Mouse (Mus musculus) neural tube, embryonic 11.5 days (tissue): ENCODE data around the gene Psen2. TPM values are rescaled to one million over a fixed set of nuclear protein-coding genes. Genes with fewer than 3 reads are reported as not detected.
A peak's percentile ranks its signal among the peaks of the same experiment; 100 is the strongest.

ENCODE experiments used
- ATAC-seq: fragments of 200-750 bp; cut with Nextera tagmentation; 2 replicates; pipeline ENCODE4 v1.8.0; 2017; ENCODE audit warnings: moderate number of reproducible peaks, mild to moderate bottlenecking, moderate TSS enrichment, moderate library complexity; ENCODE audit not compliant: insufficient read depth, low FRiP score, low TSS enrichment
- DNase-seq: peaks from one replicate; pipeline ENCODE4 v3.0.0-alpha.2; 2015; ENCODE audit warnings: low spot score
- H3K27ac ChIP-seq: fragments of 300-500 bp; sonication (generic); 2 replicates; pipeline ENCODE4 v1.5.1; 2014; ENCODE audit warnings: low read depth, mild to moderate bottlenecking, low read length
- H3K27me3 ChIP-seq: fragments of 300-500 bp; sonication (generic); 2 replicates; pipeline ENCODE4 v1.6.1; 2014; ENCODE audit warnings: mild to moderate bottlenecking, low read length, mixed read lengths; ENCODE audit not compliant: control insufficient read depth, insufficient read depth
- H3K36me3 ChIP-seq: fragments of 300-500 bp; sonication (generic); 2 replicates; pipeline ENCODE4 v1.6.1; 2014; ENCODE audit warnings: mild to moderate bottlenecking, low read length, moderate library complexity, mixed read lengths; ENCODE audit not compliant: control insufficient read depth, insufficient read depth
- H3K4me1 ChIP-seq: fragments of 300-500 bp; sonication (generic); 2 replicates; pipeline ENCODE4 v1.6.1; 2014; ENCODE audit warnings: low read length, mixed read lengths; ENCODE audit not compliant: control insufficient read depth, insufficient read depth
- H3K4me2 ChIP-seq: fragments of 300-500 bp; sonication (generic); 2 replicates; pipeline ENCODE4 v1.6.1; 2014; ENCODE audit warnings: low read depth, mild to moderate bottlenecking, moderate library complexity
- H3K4me3 ChIP-seq: fragments of 300-500 bp; sonication (generic); 2 replicates; pipeline ENCODE4 v1.5.1; 2014; ENCODE audit warnings: low read depth, low read length
- H3K9ac ChIP-seq: fragments of 300-500 bp; sonication (generic); 2 replicates; pipeline ENCODE4 v1.6.1; 2014; ENCODE audit warnings: mild to moderate bottlenecking, low read length
- H3K9me3 ChIP-seq: fragments of 300-500 bp; sonication (generic); 2 replicates; pipeline ENCODE4 v1.6.1; 2016; ENCODE audit warnings: low read length; ENCODE audit not compliant: control insufficient read depth
- WGBS: fragments of 180-500 bp; shearing (Covaris S2); extraction: QIAGEN DNeasy Blood & Tissue Kit; methylation state at CpG from one replicate; pipeline ENCODE4 v1.1.7; 2014; 5-methylcytosine and 5-hydroxymethylcytosine counted together
- polyA plus RNA-seq: library from polyadenylated mRNA; unstranded; fragments of >200 nt; fragmentation: Nextera tagmentation; extraction: Ambion mirVana; gene quantifications from 2 replicates; pipeline ENCODE4 v1.2.1, GENCODE M21; 2014

The Psen2 gene
- polyA plus RNA-seq = 6.4 and 7.5 TPM in 2 replicates

DNA sequence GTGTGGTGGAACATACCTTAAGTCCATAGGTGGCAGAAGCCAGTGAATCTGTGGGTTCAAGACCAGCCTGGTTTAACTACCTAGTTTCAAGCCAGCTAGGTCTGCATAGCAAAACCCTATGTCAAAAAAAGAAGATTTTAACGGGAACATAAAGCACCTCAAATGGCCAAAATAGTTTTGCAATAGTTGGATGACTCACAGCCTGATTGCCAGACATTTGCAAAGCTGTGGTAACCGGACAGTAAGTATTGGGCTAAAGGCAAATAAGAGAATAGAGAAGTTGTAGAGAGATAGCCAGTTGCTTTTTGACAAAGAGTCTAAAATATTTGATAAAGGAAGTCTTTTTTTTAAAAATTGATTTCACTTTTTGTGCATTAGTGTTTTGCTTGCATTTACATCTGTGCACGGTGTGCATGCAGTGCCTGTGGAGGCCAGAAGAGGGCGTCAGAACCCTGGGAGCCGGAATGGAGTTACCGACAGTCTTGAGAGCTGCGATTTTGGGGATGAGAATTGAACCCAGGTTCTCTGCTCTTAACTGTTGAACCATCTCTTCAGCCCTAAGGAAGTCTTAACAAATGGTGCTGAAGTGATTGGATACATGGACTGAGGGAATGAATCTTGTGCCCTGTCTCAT, at the start of gene Psen2:
TSS of gene Psen2 (minus strand) at position 75 of the 634 bp plus-strand sequence.
- no peaks in the 10 kb centered on the region for H3K9me3 ChIP-seq
- H3K4me3 ChIP-seq = no peak within 1 kb of the TSS
- H3K4me2 ChIP-seq = no peak within 1 kb of the TSS
- no peak within 1 kb of the TSS for H3K27ac ChIP-seq
- DNase-seq (no peak), ATAC-seq (no peak)
- H3K27me3 ChIP-seq = no peaks in the 10 kb centered on the region
- no peak within 1 kb of the TSS for H3K9ac ChIP-seq
- no peaks in the 10 kb centered on the region for H3K36me3 ChIP-seq
- no peaks in the 10 kb centered on the region for H3K4me1 ChIP-seq
- WGBS = 23% methylated on average over 7 of the region's 7 CpGs

DNA sequence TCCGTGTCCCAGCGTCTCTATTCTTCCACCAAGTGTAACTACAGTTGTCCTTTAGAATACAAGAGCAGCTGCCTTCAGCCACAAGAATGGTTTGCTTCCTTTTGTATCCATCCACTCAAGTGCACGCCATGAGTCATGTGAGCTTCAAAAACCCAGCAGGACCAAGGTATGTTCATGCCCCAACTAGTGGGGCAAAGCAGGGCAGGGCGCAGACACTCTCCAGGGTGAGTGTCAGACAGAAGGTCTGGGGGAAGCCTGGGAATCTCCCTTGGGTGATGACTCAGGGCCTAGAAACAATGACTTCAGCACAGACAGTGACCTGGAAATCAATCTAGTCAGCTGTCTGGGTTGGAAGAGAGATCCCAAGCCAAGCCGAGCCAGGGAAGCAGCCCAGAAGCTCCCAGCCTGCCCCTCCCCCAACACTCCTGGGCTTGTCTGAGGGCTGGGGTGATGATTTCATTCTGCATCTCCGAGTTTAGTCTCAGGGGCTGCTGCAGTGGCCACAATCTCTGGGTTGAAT, 49.6 kb upstream of the Psen2 start:
- peak overlapping the region; percentile 20; the same call in 1 of the 2 replicates for H3K9ac ChIP-seq
- peak overlapping the region; percentile 40; the same call in 1 of the 2 replicates for H3K4me2 ChIP-seq
- no peaks in the 10 kb centered on the region for H3K36me3 ChIP-seq
- 0 out of 2 replicates have a peak, but pooled peaks cover 10% of the 10 kb centered on the region for H3K4me1 ChIP-seq
- H3K9me3 ChIP-seq = no peaks in the 10 kb centered on the region
- H3K27ac ChIP-seq = peak overlapping the region; percentile 67
- 30% methylated on average over 6 of the region's 6 CpGs for WGBS
- DNase-seq (peak; percentile 80), ATAC-seq (peak; percentile 82)
- no peaks in the 10 kb centered on the region for H3K27me3 ChIP-seq
- no peak overlapping the region for H3K4me3 ChIP-seq

DNA sequence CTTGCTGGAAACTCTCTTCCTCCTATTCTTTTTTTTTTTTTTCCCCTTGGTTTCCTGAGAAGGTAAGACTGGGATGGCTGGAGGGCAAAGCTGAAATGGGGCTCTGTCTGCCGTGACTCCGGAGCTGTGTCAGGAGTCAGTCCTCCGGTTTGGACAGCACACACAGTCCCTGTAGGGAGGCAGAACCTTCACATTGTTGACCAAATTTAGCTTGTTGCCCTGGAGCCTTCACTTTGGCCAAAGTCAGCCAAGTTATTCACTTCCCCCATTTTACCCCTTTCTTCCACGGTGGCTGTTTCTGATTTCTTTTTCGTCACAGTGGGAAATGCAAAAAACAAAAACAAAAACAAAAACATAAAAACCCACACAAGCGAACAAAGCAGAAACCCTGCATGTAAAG, 49.0 kb upstream of the Psen2 start:
- 41% methylated on average over 6 of the region's 6 CpGs for WGBS
- H3K27ac ChIP-seq = peak overlapping the region; percentile 67
- H3K36me3 ChIP-seq = no peaks in the 10 kb centered on the region
- 0 out of 2 replicates have a peak, but pooled peaks cover 10% of the 10 kb centered on the region for H3K4me1 ChIP-seq
- ATAC-seq (0 out of 2 replicates have a peak, but pooled peaks have one; percentile 36), DNase-seq (no peak)
- no peak overlapping the region for H3K4me3 ChIP-seq
- H3K4me2 ChIP-seq = peak overlapping the region; percentile 40; the same call in 1 of the 2 replicates
- no peaks in the 10 kb centered on the region for H3K9me3 ChIP-seq
- H3K9ac ChIP-seq = no peak overlapping the region; the same call in 1 of the 2 replicates
- no peaks in the 10 kb centered on the region for H3K27me3 ChIP-seq

DNA sequence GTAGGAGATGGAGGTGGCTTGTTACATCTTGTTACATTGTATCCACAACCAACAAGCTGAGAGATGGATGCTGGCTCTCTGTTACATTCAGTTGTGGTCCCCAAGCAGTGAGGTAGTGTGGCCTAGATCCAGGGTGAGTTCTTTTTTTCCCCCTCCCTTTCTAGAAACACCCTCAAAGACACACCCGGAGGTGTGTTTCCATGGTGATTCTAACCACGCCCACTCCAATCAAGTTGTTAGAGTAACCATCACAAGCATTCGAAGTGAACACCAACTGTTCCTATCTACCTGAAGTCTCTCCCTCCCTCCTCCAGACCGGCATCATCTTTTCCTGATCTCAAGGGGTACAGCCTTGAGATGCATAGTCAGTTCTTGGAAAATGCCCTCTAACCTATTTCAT, 45.7 kb upstream of the Psen2 start:
- Histone ChIP-seq H3K4me2 (no peak overlapping the region), H3K9me3 (no peaks in the 10 kb centered on the region), H3K27ac (no peak overlapping the region), H3K9ac (no peak overlapping the region), H3K4me1 (0 out of 2 replicates have a peak, but pooled peaks cover 10% of the 10 kb centered on the region), H3K36me3 (no peaks in the 10 kb centered on the region), H3K4me3 (no peak overlapping the region), H3K27me3 (no peaks in the 10 kb centered on the region)
- no peak for DNase-seq
- WGBS = 43% methylated on average over 4 of the region's 4 CpGs
- ATAC-seq = no peak

DNA sequence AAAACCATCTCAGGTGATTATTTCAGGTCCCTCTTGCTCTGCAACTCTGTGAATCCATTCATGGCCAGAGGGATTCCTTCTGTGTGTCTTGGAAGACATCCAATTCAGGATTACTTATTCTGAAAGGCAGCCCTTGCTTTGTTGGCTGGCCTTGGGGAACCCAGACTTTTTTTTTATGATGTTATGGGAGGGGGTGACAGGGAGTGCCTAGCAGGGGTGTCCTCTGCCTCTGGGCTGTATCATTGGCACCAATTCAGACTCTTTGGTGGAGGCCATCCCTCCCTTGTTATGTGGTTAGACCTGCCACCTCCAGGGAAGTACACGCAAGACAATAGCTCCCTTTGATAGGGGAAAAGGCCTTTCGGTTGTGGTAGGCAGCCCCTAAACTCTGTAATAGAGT, 44.4 kb upstream of the Psen2 start:
- H3K36me3 ChIP-seq = no peaks in the 10 kb centered on the region
- 72% methylated on average over 2 of the region's 2 CpGs for WGBS

DNA sequence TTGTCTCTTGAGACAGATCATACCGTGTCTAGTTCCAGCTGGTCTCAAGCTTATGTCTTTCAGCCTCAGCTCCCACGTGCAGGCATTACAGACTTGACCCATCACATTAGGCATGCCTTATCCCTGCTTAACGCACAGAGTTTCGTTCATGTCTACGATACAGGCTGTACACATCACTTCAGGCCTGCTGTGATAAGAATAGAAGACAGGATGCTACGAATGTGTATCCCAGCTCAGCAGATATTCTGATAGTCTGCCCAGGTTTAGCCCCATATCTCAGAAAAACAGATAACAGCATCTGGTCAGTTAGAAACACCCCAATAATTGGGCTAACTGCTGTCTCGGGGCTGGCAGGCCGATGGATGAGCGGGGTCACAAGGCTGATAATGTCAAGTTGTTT, 43.7 kb upstream of the Psen2 start:
- ATAC-seq (no peak), DNase-seq (no peak)
- Histone ChIP-seq H3K9me3 (no peaks in the 10 kb centered on the region), H3K4me3 (no peak overlapping the region), H3K36me3 (no peaks in the 10 kb centered on the region), H3K9ac (no peak overlapping the region), H3K27ac (no peak overlapping the region), H3K4me1 (peaks cover 8% of the 10 kb centered on the region; the same call in 1 of the 2 replicates), H3K27me3 (no peaks in the 10 kb centered on the region), H3K4me2 (no peak overlapping the region)
- WGBS = 86% methylated on average over 9 of the region's 9 CpGs

More for the DNA sequence above, 44.4 kb upstream of the Psen2 start:
- H3K4me3 ChIP-seq = no peak overlapping the region
- H3K4me2 ChIP-seq = no peak overlapping the region
- H3K9ac ChIP-seq = no peak overlapping the region
- DNase-seq = no peak
- H3K27ac ChIP-seq = no peak overlapping the region
- no peaks in the 10 kb centered on the region for H3K9me3 ChIP-seq
- no peaks in the 10 kb centered on the region for H3K27me3 ChIP-seq
- no peak for ATAC-seq
- H3K4me1 ChIP-seq = peaks cover 8% of the 10 kb centered on the region; the same call in 1 of the 2 replicates

DNA sequence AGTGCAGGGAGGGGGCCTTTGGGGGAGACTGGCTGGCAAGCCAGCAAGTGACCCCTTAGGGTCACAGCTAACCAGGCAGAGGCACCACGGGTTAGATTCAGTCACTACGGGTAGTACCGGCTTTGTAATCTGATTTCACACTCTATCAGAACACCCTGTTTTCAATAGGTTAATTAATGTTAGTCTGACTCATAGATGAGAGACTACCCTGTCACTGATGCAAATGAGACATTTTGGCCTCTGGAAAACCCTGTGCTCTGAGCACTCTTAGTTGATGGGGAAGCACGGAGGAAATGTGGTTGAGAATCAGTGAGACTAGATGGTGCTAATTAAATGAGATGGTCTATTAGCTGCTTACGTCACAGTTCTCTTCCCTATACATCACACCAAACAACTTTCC, 40.4 kb upstream of the Psen2 start:
- Histone ChIP-seq H3K4me1 (peaks cover 8% of the 10 kb centered on the region; the same call in 1 of the 2 replicates), H3K36me3 (no peaks in the 10 kb centered on the region), H3K9ac (no peak overlapping the region), H3K27me3 (no peaks in the 10 kb centered on the region), H3K27ac (no peak overlapping the region), H3K4me3 (no peak overlapping the region), H3K9me3 (no peaks in the 10 kb centered on the region), H3K4me2 (no peak overlapping the region)
- DNase-seq (no peak), ATAC-seq (peak; percentile 45; the same call in 1 of the 2 replicates)
- 51% methylated on average over 5 of the region's 5 CpGs for WGBS

DNA sequence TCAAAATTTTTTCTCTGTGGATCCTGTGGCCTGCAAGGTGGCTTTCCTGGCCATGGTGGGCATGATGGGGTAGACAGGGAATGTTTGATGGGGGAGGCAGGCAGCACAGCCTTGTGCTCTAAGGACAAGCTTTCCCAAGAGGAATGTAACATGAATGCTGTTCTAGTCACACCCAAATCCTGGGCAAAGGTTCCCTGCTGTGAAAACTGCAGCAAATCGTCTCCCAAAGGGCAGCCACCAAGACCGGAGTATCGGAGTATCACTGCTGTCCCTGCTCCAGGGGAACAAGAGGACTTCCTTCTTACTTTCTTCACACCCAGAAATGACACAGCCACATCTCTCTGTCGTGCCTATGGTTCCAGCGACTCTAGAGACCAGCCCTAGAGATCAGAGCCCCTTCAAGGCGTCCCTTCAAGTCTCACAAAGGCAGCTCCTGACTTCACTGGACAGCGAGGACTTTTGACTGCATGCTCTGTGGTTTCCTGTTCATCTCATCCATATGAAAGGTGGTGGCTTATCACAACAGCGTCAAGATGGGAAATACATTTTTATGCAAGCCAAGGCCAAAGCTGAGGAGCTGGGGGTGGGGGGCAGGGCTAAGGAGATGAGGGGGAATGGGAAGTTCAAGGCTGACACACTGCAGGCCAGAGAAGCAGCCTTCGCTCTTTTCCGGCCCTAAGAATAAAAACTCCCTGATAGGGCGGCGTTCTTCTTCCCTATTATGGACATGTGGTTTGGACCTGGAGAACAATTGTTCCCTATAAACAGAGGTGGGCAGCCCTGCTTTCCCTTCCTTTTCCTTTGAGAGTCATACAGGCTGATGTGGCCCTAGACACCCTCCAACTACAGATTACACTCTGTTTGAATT, 39.2 kb upstream of the Psen2 start:
- H3K9ac ChIP-seq = no peak overlapping the region; the same call in 1 of the 2 replicates
- H3K4me1 ChIP-seq = peaks cover 8% of the 10 kb centered on the region; the same call in 1 of the 2 replicates
- WGBS = 62% methylated on average over 12 of the region's 12 CpGs
- no peak overlapping the region for H3K4me3 ChIP-seq
- DNase-seq (no peak), ATAC-seq (no peak)
- no peaks in the 10 kb centered on the region for H3K9me3 ChIP-seq
- no peaks in the 10 kb centered on the region for H3K27me3 ChIP-seq
- no peak overlapping the region for H3K4me2 ChIP-seq
- no peak overlapping the region for H3K27ac ChIP-seq
- no peaks in the 10 kb centered on the region for H3K36me3 ChIP-seq
